Mouse (Mus musculus) urinary bladder, postnatal 4 days (tissue): ENCODE data around the gene Rab39.

Experiments used
- DNase-seq, 2 experiments: peaks; one replicate each; pipeline ENCODE4 v3.0.0; 2021 to 2022; ENCODE audit warnings: low spot score in 2 of 2

Gene Rab39

GRCm38 (mm10) chr9:53705992-53706696, at the start of gene Rab39:
TSS of gene Rab39 (minus strand) at chr9:53706232.
- DNase-seq = peak; percentile 66 to 80

- DNase-seq = no peak
Measured at GRCm38 (mm10) chr9:53754801-53755200, 48.8 kb upstream of the Rab39 start.

DNA sequence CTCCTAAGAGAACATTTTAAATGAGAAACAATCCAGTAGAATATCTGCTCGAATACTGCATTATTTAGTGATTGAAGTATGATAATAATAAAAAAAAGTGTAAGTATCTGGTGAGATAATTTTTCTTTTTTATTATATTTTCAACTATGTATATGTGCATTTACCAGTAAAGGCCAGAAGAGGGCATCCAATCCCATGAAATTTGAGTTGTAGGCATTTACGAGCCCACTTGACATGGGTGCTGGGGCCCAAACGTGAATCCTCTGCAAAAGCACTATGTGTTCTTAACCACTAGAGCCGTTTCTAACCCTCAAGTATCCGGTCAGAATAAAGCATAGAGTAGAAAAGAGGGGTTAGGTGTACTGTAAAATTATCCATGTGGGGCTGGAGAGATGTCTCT, 44.9 kb upstream of the Rab39 start:
- DNase-seq = no peak

DNA sequence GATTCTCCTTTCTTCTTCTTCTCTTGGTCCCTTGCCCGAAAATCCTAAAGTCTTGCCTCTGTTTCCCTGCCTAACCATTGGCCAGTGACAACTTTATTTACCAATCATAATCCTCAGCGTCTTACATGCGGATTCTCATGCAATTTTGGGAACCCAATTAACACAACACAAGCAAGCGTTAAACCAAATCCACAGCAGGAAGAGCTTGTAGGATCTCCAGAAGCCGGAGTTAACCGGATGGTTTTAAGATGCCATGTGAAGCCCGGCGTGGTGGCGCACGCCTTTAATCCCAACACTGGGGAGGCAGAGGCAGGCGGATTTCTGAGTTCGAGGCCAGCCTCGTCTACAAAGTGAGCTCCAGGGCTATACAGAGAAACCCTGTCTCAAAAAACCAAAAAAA, 44.4 kb upstream of the Rab39 start:
- no peak for DNase-seq

- no peak for DNase-seq
Measured at GRCm38 (mm10) chr9:53740829-53741404, 34.9 kb upstream of the Rab39 start.

- no peak for DNase-seq
Measured at GRCm38 (mm10) chr9:53705491-53705991, 491 bp downstream of the Rab39 start.

GRCm38 (mm10) chr9:53702991-53703390, 3.0 kb downstream of the Rab39 start:
- no peak for DNase-seq

- DNase-seq = no peak
Measured at GRCm38 (mm10) chr9:53700496-53700895, 5.5 kb downstream of the Rab39 start.

GRCm38 (mm10) chr9:53695846-53696245, 10.2 kb downstream of the Rab39 start:
- no peak for DNase-seq

DNA sequence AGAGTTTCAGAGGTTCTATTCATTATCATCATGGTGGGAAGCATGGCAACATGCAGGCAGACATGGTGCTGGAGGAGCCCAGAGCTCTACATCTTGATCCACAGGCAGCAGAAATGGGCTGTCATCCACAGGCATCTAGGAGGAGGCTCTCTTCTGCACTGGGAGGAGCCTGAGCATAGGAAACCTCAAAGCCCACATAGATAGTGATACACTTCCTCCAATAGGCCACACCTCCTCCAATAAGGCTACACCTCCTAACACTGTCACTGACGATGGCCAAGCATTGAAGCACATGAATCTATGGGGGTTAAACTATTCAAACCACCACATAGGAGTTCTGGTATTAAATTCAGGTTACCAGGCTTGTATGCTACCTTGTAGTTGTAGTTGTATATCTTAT, 12.3 kb downstream of the Rab39 start:
- DNase-seq = no peak

GRCm38 (mm10) chr9:53691745-53692670, 14.0 kb downstream of the Rab39 start:
- DNase-seq = no peak

GRCm38 (mm10) chr9:53680851-53681250, 25.2 kb downstream of the Rab39 start:
- DNase-seq = no peak

- DNase-seq = no peak
Measured at GRCm38 (mm10) chr9:53676921-53677320, 29.1 kb downstream of the Rab39 start.

DNA sequence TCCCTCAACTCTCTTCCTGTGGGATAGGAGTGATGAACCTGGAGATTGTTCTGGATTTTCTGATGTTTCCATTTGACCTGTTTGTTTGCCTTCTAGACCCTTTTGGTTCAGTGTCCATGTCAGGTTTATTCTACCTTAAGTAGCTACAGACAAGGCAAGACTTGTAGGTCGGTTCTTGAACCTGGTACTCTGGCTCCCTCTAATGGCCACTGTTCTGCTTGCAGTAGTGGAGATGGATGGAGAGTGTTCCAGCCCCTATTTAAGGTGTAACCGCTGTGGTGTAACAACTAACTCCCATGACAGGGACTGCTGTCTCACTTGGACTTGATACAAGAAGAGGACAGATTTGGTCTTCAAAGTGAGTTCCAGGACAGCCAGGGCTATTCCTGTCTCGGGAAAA, 32.5 kb downstream of the Rab39 start:
- peak in 1 of 2 experiments; percentile 68 for DNase-seq

GRCm38 (mm10) chr9:53669680-53670219, 36.3 kb downstream of the Rab39 start, which contains the start of gene Cul5:
TSS of gene Cul5 (minus strand) at chr9:53670014.
- DNase-seq = no peak

DNA sequence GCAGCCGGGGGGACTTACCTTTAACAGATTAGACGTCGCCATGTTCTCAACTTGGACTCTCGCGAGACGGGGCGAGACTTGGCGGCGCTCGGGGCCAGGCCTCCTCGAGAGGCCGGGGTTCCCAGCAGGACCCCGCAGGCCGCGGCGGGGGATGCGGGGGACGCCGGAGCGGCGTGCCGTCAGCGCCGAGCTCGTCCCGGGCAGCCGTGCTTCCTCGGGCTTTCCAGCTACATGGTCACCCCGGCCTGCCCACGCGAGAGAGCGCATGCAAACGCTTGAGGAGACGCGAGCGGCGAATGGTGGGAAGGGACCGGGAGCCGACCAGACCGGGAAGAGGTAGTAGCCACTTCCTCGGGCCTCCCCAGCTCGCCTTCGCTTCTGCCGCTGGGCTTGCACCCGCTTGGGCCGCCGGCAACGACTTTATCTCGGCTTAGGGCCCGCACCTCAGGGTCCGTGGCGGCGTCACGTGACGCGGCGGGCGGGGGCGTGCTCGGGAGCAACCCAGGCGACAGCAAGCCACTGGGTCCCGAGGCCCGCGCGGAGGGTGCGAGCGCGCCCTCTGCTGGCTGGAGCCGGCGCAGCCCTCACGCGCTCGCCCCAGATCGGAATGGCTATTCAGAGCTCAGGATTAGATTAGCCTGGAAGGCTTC, 38.9 kb downstream of the Rab39 start:
- peak; percentile 90 to 96 for DNase-seq

- no peak for DNase-seq
Measured at GRCm38 (mm10) chr9:53666665-53667019, 39.4 kb downstream of the Rab39 start.

GRCm38 (mm10) chr9:53665428-53665827, 40.6 kb downstream of the Rab39 start:
- DNase-seq = no peak

DNA sequence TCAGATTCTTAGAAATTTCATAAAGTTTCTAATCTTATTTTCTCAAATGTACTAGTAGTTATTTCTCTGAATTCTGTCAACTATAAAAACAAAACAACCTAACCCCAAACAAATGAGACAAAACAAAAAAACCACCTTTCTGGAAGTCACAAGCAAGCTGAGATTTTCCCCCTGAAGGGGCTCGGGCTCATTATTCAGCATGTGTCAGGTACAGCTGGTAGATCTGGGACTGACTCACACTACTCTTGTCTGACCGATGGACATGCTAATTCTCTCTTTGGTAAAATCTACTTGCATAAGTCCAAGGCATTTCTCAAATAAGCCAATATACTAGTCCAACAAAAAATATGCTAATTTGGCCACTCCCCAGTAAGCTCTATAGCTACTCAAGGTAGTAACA, 41.2 kb downstream of the Rab39 start:
- DNase-seq = no peak

GRCm38 (mm10) chr9:53634796-53635195, 71.2 kb downstream of the Rab39 start:
- no peak for DNase-seq
